Mouse (Mus musculus): ENCODE measurements at regions not wholly inside any gene's neighbourhood (a gene's known extent, or its start where the extent isn't known, plus 50 kb on each side); places are given as distances from the start of the nearest gene placed in this dataset.

- TF ChIP-seq CTCF (IDR thresholded peaks at IDR 0.05; ENCODE audit: borderline replicate concordance, insufficient read depth, low read depth, low read length): no peak
- TF ChIP-seq POLR2A (IDR thresholded peaks at IDR 0.05; ENCODE audit: borderline replicate concordance, insufficient read depth, low read length): no peak
Observed at GRCm38 (mm10) chr9:100369921-100370320, 116.7 kb downstream of the Il20rb start.

Data from cerebellum, adult 2 months (tissue).